Mouse (Mus musculus) c-Kit-positive CD71-positive TER-119-positive erythroid progenitor cells, embryonic 14.5 days (primary cell): ENCODE results near the gene Hyal2.

Experiments
- DNase-seq: peaks from one replicate; pipeline ENCODE4 v3.0.0-alpha.2; 2013; ENCODE audit warnings: low spot score

The Hyal2 gene

GRCm38 (mm10) chr9:107590058-107590772, 22.5 kb downstream of the Hyal2 start:
- DNase-seq = peak; percentile 76

DNA sequence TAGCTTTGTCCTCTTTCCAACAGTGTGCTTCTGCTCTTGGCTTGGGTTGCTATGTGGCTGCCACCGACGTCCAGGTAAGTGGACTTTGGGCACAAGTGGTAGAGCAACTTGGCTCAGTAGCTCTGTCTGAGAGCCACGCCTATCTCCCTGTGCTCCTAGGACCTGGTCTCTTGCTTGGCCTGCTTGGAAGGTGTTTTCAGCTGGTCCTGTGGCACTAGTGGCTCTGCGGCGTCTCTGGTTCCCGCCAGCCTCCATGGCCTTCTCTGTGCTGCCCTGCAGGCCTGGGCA, 23.0 kb downstream of the Hyal2 start:
- DNase-seq = no peak

DNA sequence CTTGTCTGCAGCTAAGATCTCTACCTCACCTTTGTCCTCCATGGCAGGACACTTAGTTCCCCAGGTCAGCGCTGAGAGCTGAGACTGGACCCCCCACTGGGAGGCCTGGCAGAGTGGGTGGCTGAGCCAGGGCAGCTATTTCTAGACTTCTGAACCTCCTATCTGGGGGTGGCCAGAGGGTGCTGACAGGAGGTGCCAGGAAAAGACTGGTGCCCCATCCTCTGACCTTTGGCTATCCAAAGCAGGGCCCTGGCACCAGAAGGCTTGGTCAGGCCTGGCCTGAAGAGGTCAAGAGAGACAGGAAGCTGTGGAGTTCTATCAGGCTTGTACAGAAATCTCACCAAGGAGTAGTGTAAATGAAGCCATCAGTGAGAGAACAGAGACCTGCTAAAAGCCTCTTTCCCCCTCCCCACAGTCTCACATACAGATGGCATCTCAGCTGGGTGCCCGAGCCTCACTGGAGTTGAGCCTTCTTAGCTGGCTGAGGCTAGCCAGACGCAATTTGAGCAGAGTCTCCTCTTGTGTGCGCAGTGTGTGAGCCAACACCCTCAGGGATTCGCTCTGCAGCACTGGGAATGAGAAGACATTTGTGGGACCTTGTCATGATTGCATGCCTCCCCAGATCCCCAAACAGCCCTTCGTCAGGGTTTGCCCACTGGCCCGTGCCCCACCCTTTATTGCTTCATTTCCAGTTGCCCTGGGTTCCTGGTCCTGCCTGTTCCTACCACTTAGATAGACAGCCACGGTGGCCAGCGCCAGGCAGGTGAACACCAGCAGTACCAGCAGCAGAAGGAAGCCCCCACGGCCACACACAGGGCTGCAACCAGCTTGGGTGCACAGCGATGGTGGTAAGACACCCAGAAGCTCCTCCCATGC, 25.6 kb downstream of the Hyal2 start:
- no peak for DNase-seq

- no peak for DNase-seq
Measured at GRCm38 (mm10) chr9:107594281-107595062, 26.7 kb downstream of the Hyal2 start.

DNA sequence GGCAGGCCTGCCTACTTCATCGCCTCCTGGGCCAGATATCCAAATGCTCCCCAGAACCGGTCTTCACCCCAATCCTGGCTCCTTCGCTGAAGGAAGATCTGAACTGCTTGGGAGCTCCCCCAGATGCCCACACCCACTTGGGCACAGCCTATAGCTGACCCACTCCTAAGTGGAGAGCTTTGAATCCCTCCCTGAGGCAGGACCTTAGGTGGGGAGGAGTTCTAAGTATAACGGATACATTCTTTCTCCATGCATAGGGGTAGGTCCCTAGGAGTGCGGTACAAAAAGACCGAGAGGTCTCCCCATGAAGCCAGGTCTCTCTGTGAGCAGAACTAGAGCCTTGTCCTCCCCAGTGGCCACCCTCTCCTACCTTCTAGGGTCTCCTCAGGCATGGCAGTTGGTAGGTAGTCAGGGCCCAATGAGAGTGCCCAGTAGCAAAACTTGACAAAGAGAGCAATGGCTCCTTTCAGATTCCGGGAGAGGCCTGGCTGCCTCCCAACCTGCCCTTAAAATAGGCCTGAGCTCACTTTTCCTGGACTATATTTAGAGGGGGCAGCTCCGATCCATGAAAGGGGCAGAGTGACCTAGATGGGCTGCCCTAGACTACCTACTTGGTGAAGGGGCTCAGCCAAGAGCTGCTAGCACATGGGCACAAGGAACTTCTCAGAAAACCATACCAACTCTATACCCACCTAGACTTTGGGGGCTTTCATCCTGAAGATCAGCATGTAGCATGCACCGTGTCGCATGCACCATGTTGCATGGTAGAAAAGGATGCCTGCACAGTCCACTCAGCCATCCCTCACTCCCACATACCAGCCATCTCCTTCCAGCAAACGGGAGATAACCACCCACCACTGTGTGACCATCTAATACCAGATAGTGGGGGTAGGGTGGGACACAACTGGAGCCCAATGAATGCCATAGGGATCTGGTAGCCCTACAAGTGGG, 29.1 kb downstream of the Hyal2 start:
- DNase-seq = no peak

- no peak for DNase-seq
Measured at GRCm38 (mm10) chr9:107598385-107598784, 30.6 kb downstream of the Hyal2 start.

DNA sequence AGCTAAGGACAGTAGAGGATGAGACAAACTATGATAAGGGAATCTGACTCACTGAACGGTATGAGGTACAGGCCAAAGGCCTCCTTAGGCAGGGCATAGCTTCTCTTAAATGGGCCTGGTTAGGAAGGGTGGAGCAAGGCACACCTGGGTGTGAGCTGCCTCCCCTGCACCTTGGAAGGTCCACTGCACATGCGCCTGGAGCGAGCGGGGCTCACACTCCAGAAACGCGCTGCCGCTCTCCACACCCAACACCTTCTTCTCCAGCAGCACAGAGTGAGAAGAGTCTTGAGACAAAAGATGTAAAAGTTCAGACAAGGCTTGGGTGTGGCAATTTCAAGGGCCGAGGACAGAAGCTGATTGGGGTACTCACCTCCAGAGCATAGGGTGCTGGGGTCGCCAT, 31.7 kb downstream of the Hyal2 start:
- no peak for DNase-seq

- no peak for DNase-seq
Measured at GRCm38 (mm10) chr9:107599842-107600241, 32.1 kb downstream of the Hyal2 start.

DNA sequence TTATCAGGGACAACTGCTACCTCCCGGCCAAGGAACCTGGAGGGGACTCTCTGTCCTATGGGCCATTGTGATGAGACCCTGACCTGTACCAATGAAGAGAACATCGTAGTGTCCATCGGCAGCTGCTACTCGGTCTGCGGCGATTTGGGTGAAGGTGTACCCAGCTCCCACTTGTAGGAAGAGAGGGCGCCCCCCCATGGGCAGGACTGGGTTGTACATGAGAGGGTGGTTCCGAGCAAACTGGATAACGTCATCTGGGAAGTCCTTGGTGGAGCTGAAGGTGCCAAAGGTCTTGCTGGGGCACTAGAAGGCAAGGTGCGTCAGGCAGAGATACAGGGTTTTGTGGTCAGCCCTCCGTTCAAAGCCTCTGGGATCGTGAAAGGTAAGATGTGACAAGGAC, 33.0 kb downstream of the Hyal2 start:
- no peak for DNase-seq

- DNase-seq = no peak
Measured at GRCm38 (mm10) chr9:107601275-107601674, 33.5 kb downstream of the Hyal2 start.

DNA sequence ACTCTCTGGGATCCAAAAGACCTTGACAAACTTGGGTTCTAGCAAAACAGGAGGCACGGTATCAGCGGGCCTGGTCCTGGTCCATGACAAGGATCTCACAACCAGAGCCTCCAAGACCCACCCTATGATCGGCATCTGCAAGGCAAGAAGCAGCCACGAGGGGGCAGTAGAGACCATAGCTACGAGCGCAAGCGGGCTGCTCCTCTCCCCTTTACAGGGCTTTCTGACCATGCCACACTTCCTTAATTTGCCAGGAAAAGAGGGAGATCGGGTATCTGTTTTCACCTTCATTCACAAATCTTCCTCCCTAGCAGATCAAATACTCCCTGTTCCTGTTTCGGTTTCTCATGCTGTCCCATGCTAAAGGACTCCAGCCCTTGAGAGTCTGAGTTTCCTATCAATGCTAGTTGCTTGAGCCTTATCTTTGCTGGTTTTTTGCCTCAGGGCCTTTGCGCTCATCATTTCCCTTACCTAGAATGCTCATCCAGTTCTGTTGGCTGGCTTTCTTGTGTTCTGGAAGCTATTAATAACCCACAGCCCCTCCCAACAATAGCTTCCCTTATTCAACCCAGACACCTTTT, 34.4 kb downstream of the Hyal2 start:
- DNase-seq = peak; percentile 88

DNA sequence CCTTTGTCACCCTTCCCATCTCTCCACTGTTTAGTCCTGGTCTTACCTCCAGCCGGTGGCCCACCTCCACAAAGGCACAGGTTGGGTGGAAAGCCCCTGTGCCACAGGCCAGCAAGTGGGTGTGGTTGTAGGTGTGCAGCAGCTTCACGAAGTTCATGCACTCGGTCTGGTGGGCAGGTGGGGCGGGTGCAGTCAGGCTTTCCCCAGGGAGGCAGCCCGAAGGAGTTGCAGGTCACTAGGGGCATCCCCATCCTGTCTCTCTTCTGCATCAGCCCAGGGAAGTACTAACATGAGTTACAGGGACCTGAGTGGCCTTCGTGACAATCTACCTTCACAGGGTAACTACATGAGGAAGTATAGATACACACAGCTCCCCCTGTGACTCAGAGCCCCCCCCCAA, 35.5 kb downstream of the Hyal2 start:
- DNase-seq = no peak

- no peak for DNase-seq
Measured at GRCm38 (mm10) chr9:107605041-107605661, 37.4 kb downstream of the Hyal2 start.

DNA sequence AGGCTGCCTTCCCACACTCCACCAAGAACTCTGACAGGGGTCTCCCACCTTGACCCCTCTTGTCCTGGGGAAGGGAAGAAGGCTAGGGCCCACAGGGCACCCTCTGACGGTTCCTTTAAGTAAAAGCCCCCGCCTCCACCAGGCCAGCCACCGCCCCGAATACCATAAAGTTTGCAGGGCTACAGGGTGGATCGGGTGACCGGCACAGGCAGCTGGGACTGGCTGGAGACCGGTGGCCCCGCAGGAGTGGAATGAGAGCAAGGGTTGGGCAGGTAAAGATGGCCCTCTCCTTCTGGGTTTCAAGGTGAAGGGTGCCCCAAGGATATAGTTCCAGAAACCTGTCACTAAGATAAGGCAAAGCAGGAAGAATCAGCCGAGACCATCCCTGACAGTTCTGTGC, 38.8 kb downstream of the Hyal2 start:
- no peak for DNase-seq

DNA sequence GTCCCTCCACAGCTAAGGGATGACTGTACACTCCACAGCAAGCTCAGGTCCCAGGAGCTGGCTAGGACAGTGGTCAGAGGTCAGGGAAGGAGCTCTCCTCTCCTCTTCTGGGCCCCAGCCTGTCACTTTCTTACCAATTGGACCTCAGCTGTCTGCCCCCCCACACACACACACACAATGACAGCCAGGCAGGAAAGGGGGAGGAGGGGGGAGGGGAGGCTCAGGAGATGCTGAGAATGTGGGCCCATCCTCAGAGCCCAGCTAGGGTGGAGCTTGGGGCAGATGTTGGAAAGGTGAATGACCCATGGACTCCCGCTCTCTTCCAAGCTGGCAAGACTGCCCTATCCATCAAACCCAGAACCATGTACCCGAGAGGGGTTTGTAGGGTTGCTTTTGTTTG, 39.3 kb downstream of the Hyal2 start:
- no peak for DNase-seq

- no peak for DNase-seq
Measured at GRCm38 (mm10) chr9:107607653-107608245, 40.0 kb downstream of the Hyal2 start.

- no peak for DNase-seq
Measured at GRCm38 (mm10) chr9:107608741-107609432, 41.1 kb downstream of the Hyal2 start, which contains the start of gene Sema3b. TSS of gene Sema3b (minus strand) at chr9:107609229.

- DNase-seq = no peak
Measured at GRCm38 (mm10) chr9:107609433-107609830, 41.7 kb downstream of the Hyal2 start.

GRCm38 (mm10) chr9:107611456-107612190, 43.9 kb downstream of the Hyal2 start:
- no peak for DNase-seq
